Mouse (Mus musculus) retina, adult 2 months (tissue): ENCODE measurements at regions not wholly inside any gene's neighbourhood (a gene's known extent, or its start where the extent isn't known, plus 50 kb on each side); places are given as distances from the start of the nearest gene placed in this dataset.

Source experiments
- DNase-seq: peaks from one replicate; pipeline ENCODE4 v3.0.0-alpha.2; 2012; ENCODE audit warnings: low read depth, low spot score

DNA sequence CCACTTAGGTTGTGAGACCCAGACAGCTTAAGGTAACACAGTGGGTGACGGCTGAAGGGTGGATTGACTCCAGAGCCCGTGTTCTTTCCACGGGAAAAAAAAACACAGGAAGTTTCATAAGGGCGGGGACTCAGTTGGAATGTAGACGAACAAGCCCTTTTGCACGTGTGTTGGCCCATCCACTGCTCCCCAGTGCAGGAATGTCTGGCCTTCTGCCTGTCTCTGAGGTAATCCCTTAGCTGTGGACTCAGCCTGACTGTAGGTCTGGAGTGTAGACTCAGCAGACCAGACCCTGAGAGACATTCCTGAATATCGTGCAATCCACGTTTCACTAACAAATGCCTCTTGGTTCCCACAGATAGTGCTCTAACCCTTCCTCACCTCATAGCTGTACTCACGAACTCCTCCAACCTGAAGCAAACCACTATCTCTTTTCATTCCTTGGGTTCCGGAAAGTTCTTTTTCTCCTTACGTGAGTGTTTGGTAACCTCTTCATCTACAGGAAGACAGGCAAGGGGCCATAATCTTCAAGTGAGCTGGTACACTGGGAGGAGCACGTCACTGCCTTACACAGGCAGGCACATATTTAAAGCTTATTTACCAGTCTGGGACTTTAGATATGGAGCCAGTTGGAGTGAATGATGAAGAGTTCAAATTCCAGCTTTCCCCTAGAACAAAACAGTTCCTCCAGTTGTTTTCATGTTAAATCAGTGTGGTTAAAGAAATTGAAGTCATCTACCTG, 205.6 kb upstream of the Bcor start:
- no peak for DNase-seq

DNA sequence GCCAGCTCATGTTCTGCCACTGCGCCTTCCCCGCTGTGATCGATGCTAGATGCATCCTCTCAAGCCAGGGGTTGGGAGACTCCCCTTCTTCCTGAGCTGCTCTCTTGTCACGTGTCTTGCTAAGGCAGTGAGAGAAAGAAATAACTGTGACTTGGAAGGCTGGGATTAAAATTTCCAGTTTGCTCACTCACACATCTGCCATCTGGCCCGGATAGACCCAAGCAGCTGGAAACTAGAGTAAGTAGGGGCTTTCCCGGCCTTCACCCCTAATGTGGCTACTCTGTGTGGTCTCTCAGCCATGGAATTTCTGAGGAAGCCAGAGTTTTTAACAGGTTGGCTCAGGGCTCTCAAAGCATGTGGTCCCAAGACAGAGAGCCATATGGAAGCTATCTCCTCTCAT, 206.6 kb upstream of the Bcor start:
- no peak for DNase-seq

DNA sequence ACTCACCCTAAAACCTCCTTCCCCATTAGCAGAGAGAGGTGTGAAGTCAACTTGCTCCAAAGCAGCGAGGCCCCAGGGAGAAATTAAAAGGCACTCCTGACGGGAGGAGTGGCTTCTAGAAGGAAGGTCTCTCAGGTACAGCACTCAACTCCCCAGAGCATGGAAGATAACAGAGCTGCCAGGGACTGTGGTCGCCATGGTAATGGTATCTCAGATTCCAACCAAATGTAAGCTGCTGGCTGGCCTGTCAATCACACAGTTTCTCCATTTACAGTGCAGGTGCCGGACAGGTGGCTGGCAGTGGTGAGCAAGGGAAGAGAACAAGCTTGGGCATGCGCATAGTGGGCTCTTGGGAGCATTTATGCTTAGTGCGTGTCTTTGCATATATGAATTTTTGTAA, 213.5 kb upstream of the Bcor start:
- DNase-seq, result no peak

DNA sequence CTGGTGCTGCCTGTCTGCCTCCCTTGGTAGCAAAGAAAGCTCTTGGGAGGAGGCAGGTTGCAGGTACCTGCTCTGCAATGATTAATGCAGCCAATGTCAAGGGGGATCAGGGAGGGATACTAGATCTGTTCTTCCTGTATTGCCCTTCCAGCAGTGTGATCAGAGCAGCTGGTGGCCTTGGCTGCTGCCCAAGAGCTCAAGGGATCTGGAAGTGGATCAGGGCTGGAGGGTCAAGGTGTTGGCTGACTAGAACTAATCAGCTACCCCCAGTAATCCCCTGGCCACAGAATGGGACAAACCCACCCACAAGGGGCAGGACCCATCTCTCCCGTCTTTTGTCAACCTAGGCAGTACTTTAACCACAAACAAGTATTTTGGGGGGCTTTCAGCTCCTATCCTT, 211.8 kb upstream of the Atp6ap2 start:
- DNase-seq, result no peak

DNA sequence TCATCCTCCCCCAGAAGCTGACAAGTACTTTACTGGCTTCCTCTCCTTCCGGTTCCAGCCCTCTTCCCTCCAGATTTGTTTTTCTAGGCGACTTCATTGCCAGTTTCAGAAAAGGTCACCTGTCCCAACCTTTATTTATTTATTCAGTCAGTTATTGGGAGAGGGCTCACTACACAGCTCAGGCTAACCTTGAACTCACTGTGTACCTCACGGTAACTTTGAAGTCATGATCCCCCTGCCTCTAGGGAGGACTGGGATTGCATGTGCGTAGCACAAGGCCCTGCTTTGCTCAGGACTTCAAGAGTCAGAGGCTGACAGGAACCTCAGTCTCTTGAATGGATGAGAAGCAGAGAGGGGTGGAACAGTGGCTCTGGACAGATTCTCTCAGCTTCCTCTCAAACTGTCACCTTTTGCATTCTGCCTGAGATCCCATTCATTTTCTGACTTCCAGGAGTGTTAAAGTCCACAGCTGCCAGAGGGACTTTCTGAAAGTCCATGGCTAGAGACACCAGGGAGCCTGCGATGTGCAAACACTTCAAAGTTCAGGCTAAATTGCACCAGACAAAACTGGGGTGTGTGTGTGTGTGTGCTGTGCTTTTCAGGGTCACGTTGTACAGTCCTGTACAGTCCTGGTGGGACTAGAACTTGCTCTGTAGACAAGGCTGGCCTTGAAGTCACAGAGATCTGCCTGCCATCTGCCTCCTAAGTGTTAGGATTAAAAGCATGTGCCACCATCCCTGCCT, 211.2 kb upstream of the Atp6ap2 start:
- DNase-seq, result no peak

DNA sequence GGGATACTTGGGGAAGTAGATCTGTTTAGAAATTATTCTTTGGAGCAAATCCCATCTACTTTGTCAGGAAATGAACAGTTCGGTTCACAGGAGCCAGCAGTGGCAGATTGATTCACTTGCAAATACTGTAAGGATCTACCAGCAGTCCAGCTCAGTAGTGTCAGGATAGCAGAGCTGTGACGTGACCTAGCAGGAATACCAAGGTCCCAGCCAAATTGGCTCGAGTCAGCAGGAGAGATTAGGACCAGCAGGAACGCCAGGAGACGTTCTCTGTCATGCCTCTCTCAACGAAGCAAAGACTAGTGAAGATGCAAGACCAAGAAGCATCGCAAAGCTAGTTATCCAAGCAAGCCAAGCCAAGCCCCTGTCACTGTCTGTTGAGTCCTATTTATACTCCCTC, 210.2 kb upstream of the Atp6ap2 start:
- no peak for DNase-seq

DNA sequence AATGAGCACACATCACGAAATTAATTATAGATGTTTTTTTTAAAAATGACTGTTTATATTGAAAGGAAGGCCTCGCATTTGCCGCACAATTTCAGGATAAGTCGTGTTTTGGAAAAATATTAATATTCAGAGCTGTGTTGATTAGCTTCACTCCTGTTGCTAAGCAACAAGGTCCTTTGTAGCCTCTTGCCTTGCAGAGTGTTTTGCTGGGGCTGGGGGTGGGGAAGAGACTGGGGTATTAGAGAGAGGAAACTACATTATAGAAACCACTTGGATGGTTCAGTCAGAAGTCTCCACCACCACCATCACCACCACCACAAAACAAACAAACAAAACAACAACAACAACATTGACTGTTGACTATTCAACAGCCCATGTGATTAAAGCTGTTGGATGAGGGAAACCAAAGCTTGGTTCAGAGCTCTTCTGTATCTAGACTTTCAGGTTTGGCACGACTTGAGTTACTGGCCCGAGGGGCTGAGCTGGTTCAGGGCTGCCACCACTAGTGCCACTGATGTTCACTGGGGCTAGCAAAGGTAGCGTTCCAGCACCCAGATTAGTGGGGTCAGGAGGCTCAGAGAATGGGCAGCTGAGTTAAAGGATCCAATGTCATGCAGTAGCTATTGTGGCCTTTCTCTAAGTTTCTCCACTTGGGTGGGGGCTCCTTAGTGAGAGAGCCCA, 195.3 kb upstream of the Atp6ap2 start:
- no peak for DNase-seq

DNA sequence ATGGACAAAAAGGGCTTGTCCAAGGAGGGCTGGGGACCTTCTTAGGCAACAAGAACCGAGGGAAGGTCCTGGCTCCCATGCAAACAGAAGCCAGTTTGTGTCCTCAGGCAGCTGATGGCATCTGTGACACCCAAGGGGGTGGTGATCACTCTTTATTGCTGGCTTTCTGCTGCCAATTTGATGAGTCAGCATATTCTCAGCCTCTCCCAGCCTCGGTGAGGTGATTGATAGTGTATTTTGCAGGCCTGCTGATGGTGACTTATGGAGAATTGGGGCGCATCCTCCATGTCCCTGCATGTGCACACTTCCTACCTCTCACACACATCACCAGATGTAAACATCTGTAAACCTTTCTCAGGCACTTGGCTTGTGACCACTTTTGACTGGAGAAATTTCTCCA, 178.3 kb upstream of the Atp6ap2 start:
- no peak for DNase-seq

DNA sequence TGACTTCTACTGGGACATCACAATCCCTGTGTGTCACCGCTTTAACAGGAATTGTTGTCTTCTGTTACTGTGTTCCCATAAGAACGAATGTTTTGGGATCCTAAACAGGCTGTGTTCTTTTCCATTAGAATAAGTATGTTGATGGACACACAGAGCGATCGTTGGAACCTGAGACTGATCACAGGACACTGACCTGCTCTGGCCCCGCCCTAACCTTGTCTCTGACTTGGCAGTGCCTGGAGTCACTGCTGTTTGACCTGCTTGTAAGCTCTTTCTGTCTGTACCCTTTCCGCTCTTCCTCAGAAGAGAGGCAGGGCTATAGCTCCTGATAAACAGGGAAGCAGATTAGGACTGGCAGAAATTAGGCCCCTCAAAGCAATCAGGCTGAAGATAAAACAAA, 162.0 kb upstream of the Atp6ap2 start:
- no peak for DNase-seq

DNA sequence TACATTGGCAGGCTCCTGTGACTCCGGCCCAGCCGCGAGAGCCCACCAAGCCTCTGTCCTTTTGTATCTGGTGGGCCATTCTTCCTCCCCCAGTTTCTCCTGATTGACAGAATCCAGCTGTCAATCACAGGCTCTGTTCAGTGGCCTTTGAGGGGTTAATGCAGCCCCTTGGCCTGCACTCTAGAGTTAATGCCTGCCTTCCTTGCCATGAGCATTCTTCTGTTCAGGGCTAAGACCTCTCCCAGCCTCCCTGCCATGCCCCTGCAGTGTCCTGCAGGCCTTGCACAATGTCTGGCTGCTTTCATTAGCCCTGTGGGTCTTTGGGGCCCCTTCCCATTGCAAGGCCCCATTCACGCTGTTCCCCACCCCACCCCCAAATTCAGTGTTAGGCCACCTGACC, 160.9 kb upstream of the Atp6ap2 start:
- no peak for DNase-seq

DNA sequence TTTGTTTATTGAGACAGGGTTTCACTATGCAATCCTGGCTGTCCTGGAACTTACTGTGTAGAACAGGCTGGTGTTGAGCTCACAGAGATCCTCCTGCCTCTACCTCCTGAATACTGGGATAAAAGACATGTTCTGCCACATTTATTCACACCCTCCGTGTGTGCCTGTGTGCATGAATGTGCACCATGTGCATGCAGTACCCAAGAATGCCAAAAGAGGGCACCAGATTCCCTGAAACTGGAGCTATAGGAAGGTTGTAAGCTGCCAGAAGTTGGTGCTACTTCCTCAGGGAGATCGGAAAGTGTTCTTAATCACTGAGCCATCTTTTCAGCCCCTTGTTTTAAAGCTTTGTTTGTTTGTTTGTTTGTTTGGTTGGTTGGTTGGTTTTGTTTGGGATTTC, 155.3 kb upstream of the Atp6ap2 start:
- no peak for DNase-seq

DNA sequence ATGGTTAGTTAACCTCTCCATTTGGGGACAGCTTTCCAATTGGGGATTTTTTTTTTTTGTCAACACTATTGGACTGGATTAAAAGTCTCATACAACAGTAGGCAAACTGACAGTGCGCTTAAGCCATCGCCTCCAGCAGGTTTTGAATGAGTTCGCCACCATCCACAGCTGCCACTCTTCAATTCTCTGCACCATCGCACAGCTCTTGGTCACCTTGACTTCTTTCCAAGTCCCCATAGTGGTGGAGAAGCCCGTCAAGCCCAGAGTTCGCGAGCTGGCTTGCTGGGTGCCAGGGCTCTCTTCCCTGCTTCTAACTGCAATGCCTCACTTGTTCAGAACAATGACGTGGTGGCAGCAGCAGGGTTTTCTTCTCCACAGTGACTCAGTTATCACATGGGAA, 151.9 kb upstream of the Atp6ap2 start:
- DNase-seq, result peak; percentile 3

DNA sequence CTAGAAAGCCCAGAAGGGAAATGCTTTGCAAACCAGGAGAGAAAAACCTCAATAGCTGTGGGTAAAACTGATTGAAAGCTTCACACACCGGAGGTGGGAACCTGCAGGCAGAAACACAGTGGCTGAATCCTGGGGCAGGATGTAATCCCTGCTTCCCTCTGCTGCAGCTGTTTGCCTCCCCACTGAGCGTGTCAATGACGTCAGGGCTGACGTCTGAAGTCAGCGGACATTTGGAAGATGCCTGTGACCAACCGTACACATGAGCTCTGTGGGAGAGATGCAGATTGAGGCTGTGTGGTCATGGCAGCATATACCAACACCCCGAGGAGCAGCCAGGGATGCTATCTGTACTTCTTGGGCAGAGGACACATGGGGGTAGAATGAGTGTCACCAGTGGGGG, 151.5 kb upstream of the Atp6ap2 start:
- DNase-seq, result peak; percentile 3

DNA sequence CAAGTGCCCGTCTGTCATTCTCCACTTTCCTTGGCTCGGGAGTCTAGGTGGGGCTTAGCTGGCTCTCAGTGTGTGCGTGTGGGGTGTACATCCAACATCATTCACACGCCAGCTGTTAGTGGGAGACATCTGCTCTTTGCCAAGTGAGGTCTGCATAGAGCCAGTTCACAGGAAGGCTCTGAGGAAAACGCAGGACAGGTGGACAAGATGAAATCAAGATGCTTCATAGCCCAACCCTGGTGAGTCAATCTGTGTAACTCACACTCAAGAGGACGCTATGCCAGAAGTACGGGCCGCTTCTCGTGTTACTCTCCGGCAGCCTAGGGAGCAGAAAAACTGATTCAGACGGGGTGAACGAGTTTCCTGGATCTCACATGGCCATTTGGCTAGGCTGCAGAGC, 148.2 kb upstream of the Atp6ap2 start:
- DNase-seq, result no peak

DNA sequence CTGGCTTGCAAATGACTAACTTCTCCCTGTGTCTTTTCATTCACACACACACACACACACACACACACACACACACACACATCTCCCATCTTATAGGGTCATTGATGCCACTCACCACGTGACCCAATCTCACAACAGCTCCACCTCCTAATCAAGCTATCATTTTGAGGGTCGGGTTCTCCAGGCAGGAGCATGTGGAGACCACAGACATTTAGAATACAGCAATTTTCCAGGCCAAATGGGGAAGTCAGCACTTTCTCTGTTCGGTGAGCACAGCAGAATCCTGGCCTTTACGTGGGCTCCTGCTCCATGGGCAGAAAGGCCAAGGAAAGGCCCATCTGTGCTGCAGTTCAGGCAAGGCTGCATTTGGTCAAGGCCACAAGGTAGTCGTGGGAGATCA, 143.8 kb upstream of the Atp6ap2 start:
- DNase-seq, result no peak

DNA sequence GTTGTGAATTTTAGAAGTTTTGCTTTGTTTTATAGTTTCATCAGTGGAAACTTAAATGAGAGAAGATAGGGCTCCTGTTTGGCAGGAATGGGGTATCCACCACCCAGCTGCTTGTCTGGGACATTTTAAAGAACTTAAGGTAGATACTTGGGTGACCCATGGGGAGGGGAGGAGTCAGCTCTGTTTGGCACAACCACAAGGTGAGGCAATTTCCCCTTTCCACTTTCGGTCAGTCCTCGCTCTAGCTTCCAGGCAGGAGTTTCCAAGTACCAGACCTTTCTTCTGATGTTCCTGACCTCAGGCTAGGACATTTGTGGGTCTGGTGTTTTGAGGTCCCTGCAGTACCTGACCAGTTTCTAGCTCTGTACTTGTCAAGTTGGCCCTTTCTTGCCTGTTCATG, 142.5 kb upstream of the Atp6ap2 start:
- no peak for DNase-seq

DNA sequence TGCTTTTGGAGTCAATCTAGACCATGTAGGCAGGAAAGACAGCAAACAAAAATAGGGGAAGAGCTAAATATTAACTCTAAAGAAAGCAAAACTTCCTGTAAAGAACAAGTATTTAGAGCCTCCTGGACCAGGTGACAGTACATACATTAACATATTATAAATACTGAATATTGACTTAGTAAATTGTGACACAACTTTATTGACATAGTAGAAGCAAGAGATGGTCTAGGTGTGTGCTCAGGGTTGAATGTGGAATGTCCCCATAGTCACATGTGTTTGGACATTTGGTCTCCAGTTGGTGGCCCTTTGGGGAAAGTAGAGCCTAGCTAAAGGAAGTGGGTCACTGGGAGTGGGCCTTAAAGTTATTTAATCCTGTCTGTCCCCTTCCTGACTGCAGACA, 139.6 kb upstream of the Atp6ap2 start:
- DNase-seq, result no peak

DNA sequence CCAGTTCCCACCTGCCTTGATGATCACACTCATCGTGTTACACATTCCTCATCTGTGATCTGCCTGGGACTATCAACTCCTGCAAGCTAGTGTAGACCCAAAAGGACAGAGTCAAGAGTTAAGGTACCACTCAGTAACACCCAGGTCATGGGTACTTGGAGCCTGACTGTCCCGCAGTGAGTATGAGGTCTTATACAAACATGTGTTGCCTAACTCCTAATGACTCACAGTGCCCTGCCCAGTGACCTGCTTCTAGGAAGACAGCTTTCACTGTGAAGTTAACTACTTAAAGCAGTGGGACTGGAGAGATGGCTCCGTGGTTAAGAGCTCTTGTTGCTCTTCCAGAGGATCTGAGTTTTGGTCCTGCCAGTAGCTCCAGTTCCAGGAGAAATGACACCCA, 137.9 kb upstream of the Atp6ap2 start:
- DNase-seq, result no peak

DNA sequence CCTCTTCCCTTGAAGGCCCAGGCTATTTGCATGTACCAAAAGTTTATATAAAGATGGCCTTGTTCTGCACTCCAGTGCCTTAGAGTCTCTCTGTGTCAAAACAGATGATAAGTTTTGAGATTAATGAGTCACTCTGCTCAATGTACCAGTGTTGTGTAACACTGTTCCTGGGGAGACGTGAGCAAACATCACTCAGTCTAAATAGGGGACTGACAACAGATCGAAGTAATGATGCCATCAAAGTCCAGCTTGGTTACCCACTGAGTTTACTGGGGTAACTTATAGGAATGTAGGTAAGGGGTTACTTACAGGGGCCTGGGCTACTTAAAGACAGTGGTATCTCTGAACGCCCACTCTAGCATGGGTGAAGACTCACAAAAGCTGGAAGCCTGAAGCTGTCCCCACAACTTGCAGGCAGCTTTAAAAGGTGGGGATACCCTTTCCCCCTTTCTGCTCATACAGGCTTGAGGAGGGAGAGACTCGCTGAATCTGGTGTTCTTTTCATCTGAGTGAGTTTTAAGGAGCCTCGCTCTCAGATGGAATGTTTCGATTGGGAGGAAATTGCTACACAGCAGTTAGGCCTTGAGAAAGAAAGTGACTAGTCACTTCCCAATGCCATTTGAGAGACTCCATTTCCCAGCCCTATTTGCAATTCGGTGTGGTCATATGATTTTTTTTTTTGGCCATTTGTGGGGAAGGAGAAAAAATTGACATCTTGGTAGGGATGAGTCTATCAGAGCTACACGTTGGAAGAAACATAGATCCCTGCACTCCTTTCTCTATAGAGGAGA, 134.4 kb upstream of the Atp6ap2 start:
- no peak for DNase-seq

DNA sequence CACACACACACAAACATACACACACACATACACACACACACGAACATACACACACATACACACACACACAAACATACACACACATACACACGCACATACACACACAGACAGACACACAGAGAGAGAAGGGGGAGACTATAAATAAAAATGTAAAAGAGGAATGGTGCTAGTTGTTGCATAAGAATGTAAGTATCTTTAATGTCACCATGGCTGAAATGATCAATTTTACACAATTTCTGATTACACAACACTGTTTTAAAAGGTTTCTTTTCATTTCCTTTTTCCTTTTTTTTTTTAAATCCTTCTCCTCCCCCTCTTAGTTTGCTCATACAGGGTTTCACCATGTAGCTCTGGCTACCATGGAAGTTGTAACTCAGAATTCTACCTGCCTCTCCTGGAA, 125.9 kb upstream of the Atp6ap2 start:
- DNase-seq, result no peak

DNA sequence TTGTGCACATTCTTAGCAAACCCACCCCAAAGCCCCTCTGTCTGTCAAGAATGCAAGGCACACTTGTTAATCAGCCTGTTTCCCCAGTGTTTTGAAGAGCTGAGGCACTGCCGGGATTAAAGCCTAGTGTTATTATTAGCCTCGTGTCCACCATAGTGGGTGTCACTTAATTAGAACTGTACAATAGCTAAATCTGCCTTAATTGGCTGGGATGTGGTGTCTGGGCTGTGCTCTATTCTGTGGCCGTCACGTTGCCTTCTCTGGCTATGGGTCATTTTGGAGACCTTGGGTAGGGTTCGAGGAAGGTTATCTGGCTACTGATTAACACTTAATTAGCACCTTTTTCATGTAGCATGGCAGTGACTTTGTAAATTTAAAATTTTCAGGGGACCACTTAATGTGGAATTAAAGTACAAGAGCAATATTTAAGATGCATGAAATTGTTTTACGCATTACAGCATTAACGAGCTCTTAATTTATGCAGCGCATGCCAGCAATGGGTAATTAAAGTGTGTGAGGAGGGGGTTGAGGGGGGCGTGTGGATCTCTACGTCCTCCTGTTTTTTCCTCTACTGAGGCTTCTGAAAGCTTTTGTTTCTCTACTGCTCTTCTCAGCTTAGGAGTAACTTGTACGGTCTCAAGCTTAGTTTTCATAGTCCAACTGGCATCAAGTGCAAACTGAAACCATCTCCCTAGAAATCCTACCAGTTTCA, 124.5 kb upstream of the Atp6ap2 start:
- no peak for DNase-seq

DNA sequence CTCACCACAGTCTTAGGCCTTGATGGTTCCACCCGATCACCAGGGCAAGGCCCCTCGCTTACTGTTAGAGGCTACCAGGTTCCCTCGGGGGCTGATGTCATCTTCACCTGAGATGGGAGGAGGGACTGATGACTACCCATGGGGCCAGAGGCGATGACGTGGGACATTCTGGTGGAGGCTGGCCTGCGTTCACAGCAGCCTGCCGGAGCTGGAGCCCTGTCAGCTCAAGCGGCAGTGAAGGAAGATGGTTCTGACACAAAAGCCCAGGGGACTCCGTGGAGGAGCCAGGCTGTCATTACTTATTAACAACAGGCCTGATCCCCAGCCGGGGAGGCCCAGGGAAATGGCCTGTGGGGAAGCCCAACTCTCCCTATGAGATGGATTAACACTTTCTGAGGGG, 121.3 kb upstream of the Atp6ap2 start:
- no peak for DNase-seq
